Mouse (Mus musculus): ENCODE results near the gene Fgf2.

DNA sequence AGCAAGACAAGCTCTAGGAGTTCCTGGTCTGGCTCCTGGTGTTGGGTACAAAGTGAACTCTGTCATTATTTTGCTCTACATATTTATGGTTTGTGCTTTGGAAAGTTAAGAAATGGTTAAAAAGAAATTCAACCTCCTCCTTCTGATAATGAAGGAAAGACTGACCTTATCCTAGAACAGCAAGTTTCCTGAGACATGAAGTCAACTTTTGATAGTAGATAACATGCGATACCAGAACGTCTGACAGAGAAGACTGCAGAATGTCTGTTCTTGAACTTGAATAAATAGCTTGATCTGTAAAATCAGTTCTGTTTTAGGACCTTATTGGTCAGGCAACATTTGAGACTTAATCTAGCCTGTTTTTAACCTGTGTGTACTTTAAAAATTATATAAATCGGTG lies 21.5 kb upstream of the Fgf2 start:
- TF ChIP-seq CTCF (IDR thresholded peaks at IDR 0.05; ENCODE audit: low read depth, low read length) = no peak
- TF ChIP-seq GATA1 (IDR thresholded peaks at IDR 0.05; ENCODE audit: borderline replicate concordance, low read length) = no peak
- TF ChIP-seq GATA2 (IDR thresholded peaks at IDR 0.05; ENCODE audit: borderline replicate concordance, low read depth, low read length) = no peak
- TF ChIP-seq TAL1 (conservative IDR thresholded peaks at IDR 0.05; ENCODE audit: low read depth, low read length) = no peak
- no peak for TF ChIP-seq POLR2AphosphoS5 (IDR thresholded peaks at IDR 0.05; ENCODE audit: insufficient replicate concordance, low read depth, low read length)

All from G1E (cell line).